Mouse (Mus musculus) bone marrow, adult 2 months (tissue): ENCODE measurements around the gene Jade2. TPM values are rescaled to one million over a fixed set of nuclear protein-coding genes. Genes with fewer than 3 reads are reported as not detected.

ENCODE experiments used
- H3K27ac ChIP-seq: fragments of 200-500 bp; 2 replicates; pipeline ENCODE4 v1.5.1; 2012; ENCODE audit warnings: low read depth, mild to moderate bottlenecking, control low read depth, inconsistent platforms, low read length; ENCODE audit not compliant: control insufficient read depth, poor library complexity, insufficient read depth
- H3K4me1 ChIP-seq: fragments of 200-500 bp; 2 replicates; pipeline ENCODE4 v1.6.1; 2011; ENCODE audit warnings: low read length; ENCODE audit not compliant: control insufficient read depth, insufficient read depth
- H3K4me3 ChIP-seq: fragments of 200-500 bp; replicated peaks from 2 replicates; pipeline ENCODE3; 2011; ENCODE audit warnings: mild to moderate bottlenecking, low read depth, low read length, control low read depth; ENCODE audit not compliant: control insufficient read depth
- CTCF ChIP-seq: fragments of 200-500 bp; IDR thresholded peaks from 2 replicates; pipeline ENCODE4 v1.5.1; 2011; ENCODE audit warnings: low read length, control low read depth; ENCODE audit not compliant: control insufficient read depth, insufficient read depth
- POLR2A ChIP-seq: fragments of 200-500 bp; IDR thresholded peaks from 2 replicates; pipeline ENCODE4 v1.6.1; 2011; ENCODE audit warnings: low read depth, mild to moderate bottlenecking, control low read depth, low read length, borderline replicate concordance; ENCODE audit not compliant: control insufficient read depth
- WGBS: fragments of 180-500 bp; shearing (Covaris S2); methylation state at CpG from one replicate; pipeline ENCODE4 v1.1.7; 2018; 5-methylcytosine and 5-hydroxymethylcytosine counted together
- polyA plus RNA-seq: library from polyadenylated mRNA; stranded (reverse); fragments of >200 nt; gene quantifications from 2 replicates; pipeline ENCODE4 v1.2.4, GENCODE M21; 2011; ENCODE audit warnings: low replicate concordance; ENCODE audit not compliant: missing spikeins, insufficient read depth, insufficient read length

Gene Jade2
- polyA plus RNA-seq, 1 experiment, result 5.9 TPM

GRCm38 (mm10) chr11:51782721-51783120 lies 74.7 kb downstream of the Jade2 start:
- TF ChIP-seq POLR2A, result no peak
- TF ChIP-seq CTCF, result no peak
- 86% methylated on average over 6 of the region's 6 CpGs for WGBS

GRCm38 (mm10) chr11:51780773-51781267 lies 76.6 kb downstream of the Jade2 start:
- WGBS, result 88% methylated on average over 9 of the region's 9 CpGs
- no peaks in the 10 kb centered on the region for H3K4me1 ChIP-seq
- TF ChIP-seq POLR2A (no peak), CTCF (no peak)
- no peak overlapping the region for H3K4me3 ChIP-seq
- no peak overlapping the region for H3K27ac ChIP-seq

More at GRCm38 (mm10) chr11:51782721-51783120, 74.7 kb downstream of the Jade2 start:
- Histone ChIP-seq H3K4me3 (no peak overlapping the region), H3K27ac (no peak overlapping the region), H3K4me1 (no peaks in the 10 kb centered on the region)

GRCm38 (mm10) chr11:51777478-51777877 lies 80.0 kb downstream of the Jade2 start:
- no peak for TF ChIP-seq CTCF
- no peak for TF ChIP-seq POLR2A
- no peak overlapping the region for H3K27ac ChIP-seq
- H3K4me1 ChIP-seq, result no peaks in the 10 kb centered on the region
- 75% methylated on average over 5 of the region's 5 CpGs for WGBS
- no peak overlapping the region for H3K4me3 ChIP-seq

GRCm38 (mm10) chr11:51775507-51775906 lies 81.9 kb downstream of the Jade2 start:
- Histone ChIP-seq H3K27ac (no peak overlapping the region), H3K4me1 (no peaks in the 10 kb centered on the region), H3K4me3 (no peak overlapping the region)
- 79% methylated on average over 3 of the region's 3 CpGs for WGBS
- no peak for TF ChIP-seq POLR2A
- TF ChIP-seq CTCF, result no peak

- no peaks in the 10 kb centered on the region; the same call in 1 of the 2 replicates for H3K4me1 ChIP-seq
- WGBS, result 66% methylated on average over 5 of the region's 5 CpGs
- H3K27ac ChIP-seq, result no peak overlapping the region
- no peak overlapping the region for H3K4me3 ChIP-seq
- no peak for TF ChIP-seq CTCF
- no peak for TF ChIP-seq POLR2A
Measured at GRCm38 (mm10) chr11:51768296-51768695, 89.2 kb downstream of the Jade2 start.

GRCm38 (mm10) chr11:51767579-51768220 lies 89.8 kb downstream of the Jade2 start:
- 65% methylated on average over 8 of the region's 8 CpGs for WGBS
- no peak for TF ChIP-seq CTCF
- TF ChIP-seq POLR2A, result no peak
- no peak overlapping the region for H3K4me3 ChIP-seq
- no peaks in the 10 kb centered on the region; the same call in 1 of the 2 replicates for H3K4me1 ChIP-seq
- no peak overlapping the region for H3K27ac ChIP-seq

- no peak overlapping the region for H3K4me3 ChIP-seq
- H3K27ac ChIP-seq, result no peak overlapping the region
- WGBS, result 77% methylated on average over 4 of the region's 4 CpGs
- H3K4me1 ChIP-seq, result no peaks in the 10 kb centered on the region; the same call in 1 of the 2 replicates
- TF ChIP-seq CTCF (no peak), POLR2A (no peak)
Measured at GRCm38 (mm10) chr11:51764816-51765215, 92.6 kb downstream of the Jade2 start.

GRCm38 (mm10) chr11:51763955-51764354 lies 93.5 kb downstream of the Jade2 start:
- Histone ChIP-seq H3K27ac (no peak overlapping the region), H3K4me3 (peak overlapping the region; percentile 99), H3K4me1 (no peaks in the 10 kb centered on the region; the same call in 1 of the 2 replicates)
- TF ChIP-seq CTCF (no peak), POLR2A (no peak)
- WGBS, result 6% methylated on average over 13 of the region's 13 CpGs

Other genes starting within 250 kb of the Jade2 start
- gene Nhp2, start 237.9 kb downstream of the Jade2 start, polyA plus RNA-seq, result 58.3 and 118 TPM in 2 replicates
- 14.8 and 19.3 TPM in 2 replicates for gene Rmnd5b, start 221.8 kb downstream of the Jade2 start, polyA plus RNA-seq
- gene N4bp3, start 206.8 kb downstream of the Jade2 start, polyA plus RNA-seq, result 2.7 and 5.7 TPM in 2 replicates
- gene D930048N14Rik, start 206.7 kb downstream of the Jade2 start, polyA plus RNA-seq, result 0.29 and 0.72 TPM in 2 replicates
- gene 0610009B22Rik, start 168.8 kb downstream of the Jade2 start, polyA plus RNA-seq, result 7.5 and 15.6 TPM in 2 replicates
- gene Sec24a, start 94.0 kb downstream of the Jade2 start, polyA plus RNA-seq, result 4.0 and 4.3 TPM in 2 replicates
- 5.7 and 9.3 TPM in 2 replicates for gene Sar1b, start 94.0 kb downstream of the Jade2 start, polyA plus RNA-seq
- gene Cdkn2aipnl, start 110.0 kb upstream of the Jade2 start, polyA plus RNA-seq, result 20.9 and 27.8 TPM in 2 replicates
- 89.5 and 122 TPM in 2 replicates for gene Ube2b, start 143.1 kb upstream of the Jade2 start, polyA plus RNA-seq
- 4.8 and 6.7 TPM in 2 replicates for gene Cdkl3, start 146.6 kb upstream of the Jade2 start, polyA plus RNA-seq
- 29.8 and 38.0 TPM in 2 replicates for gene Ppp2ca, start 241.0 kb upstream of the Jade2 start, polyA plus RNA-seq